Mouse (Mus musculus): ENCODE measurements around the gene Fam50a.

DNA sequence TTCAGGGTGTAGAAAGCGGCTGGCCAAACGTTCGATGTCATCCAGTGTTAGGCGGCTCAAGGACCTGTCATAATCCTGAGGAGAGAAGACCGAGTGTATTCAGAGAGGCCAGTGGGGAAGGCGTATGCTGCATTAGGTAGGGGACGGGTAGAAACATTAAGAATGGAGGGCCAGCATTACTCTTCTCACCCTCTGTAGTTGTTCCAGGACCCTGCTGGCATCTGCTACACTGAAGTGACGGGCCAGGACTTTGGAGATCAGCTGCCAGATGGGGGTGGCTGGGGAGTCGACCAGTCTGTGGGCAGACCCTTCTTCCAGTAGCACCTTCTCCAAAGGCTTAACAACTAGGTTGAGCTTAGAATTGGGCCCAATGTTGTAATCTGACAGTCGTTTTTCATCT, 54.7 kb downstream of the Fam50a start:
- TF ChIP-seq CTCF (IDR thresholded peaks at IDR 0.05; ENCODE audit: borderline replicate concordance, insufficient read depth, low read length) (no peak), POLR2A (IDR thresholded peaks at IDR 0.05; ENCODE audit: low read depth, low read length) (no peak)

Measured in embryonic fibroblast, embryonic 13.5 days (primary cell).